Mouse (Mus musculus): Measurements from ENCODE around the gene Prm1.

DNA sequence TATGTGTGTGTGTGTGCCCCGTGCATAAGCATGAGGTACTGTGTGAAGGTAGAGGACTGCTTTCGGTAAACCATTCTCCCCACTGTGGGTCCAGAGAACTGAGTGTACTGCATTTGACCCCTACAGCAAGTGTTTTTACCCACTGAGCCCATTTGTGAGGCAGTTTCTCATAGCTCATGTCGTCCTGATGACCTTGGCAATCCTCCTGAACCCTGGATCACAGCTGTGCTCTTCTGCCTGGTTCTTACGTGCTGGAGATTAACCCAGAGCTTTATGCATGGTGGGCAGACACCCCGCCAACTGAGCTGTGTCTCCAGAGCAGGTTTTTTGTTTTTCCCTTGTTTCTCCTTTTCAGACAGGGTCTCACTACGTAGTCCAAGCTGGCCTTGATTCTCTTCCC is 40.3 kb upstream of the Prm1 start:
- TF ChIP-seq JUND (conservative IDR thresholded peaks at IDR 0.05; ENCODE audit: low read depth, low read length) (no peak), EP300 (IDR thresholded peaks at IDR 0.05; ENCODE audit: low read length) (no peak), ETS1 (conservative IDR thresholded peaks at IDR 0.05; ENCODE audit: low read depth, low read length) (no peak), ELF1 (IDR thresholded peaks at IDR 0.05; ENCODE audit: low read depth, low read length) (no peak), CTCF (conservative IDR thresholded peaks at IDR 0.05 in 1 of 2, IDR thresholded peaks at IDR 0.05 in 1 of 2; ENCODE audit: low read depth in 2 of 2, low read length in 2 of 2) (no peak), CHD1 (IDR thresholded peaks at IDR 0.05; ENCODE audit: low read depth, low read length) (no peak), ZNF384 (IDR thresholded peaks at IDR 0.05; ENCODE audit: low read depth, low read length) (no peak), POLR2A (IDR thresholded peaks at IDR 0.05; ENCODE audit: low read depth, low read length) (no peak), NRF1 (IDR thresholded peaks at IDR 0.05; ENCODE audit: low read depth, low read length) (no peak), CHD2 (IDR thresholded peaks at IDR 0.05; ENCODE audit: low read length) (no peak), MYC (IDR thresholded peaks at IDR 0.05; ENCODE audit: low read depth, low read length) (no peak), E2F4 (IDR thresholded peaks at IDR 0.05; ENCODE audit: insufficient replicate concordance, low read depth, low read length) (no peak), MAFK (IDR thresholded peaks at IDR 0.05; ENCODE audit: insufficient replicate concordance, low read length) (no peak)
